Mouse (Mus musculus): Measurements from ENCODE around the gene Qk.

The Qk gene

GRCm38 (mm10) chr17:10251252-10251958 lies 68.2 kb downstream of the Qk start:
- DNase-seq (ENCODE audit: low spot score): no peak

- DNase-seq (ENCODE audit: low spot score): no peak
Measured at GRCm38 (mm10) chr17:10240081-10240480, 79.6 kb downstream of the Qk start.

- DNase-seq (ENCODE audit: low spot score): no peak
Measured at GRCm38 (mm10) chr17:10236595-10236994, 83.1 kb downstream of the Qk start.

GRCm38 (mm10) chr17:10232406-10232805 lies 87.2 kb downstream of the Qk start:
- no peak for DNase-seq (ENCODE audit: low spot score)

GRCm38 (mm10) chr17:10227798-10228538 lies 91.7 kb downstream of the Qk start:
- no peak for DNase-seq (ENCODE audit: low spot score)

- no peak for DNase-seq (ENCODE audit: low spot score)
Measured at GRCm38 (mm10) chr17:10216164-10216563, 103.5 kb downstream of the Qk start.

- peak; percentile 79 for DNase-seq (ENCODE audit: low spot score)
Measured at GRCm38 (mm10) chr17:10209154-10209777, 110.4 kb downstream of the Qk start.

GRCm38 (mm10) chr17:10198662-10199061 lies 121.0 kb downstream of the Qk start:
- no peak for DNase-seq (ENCODE audit: low spot score)

GRCm38 (mm10) chr17:10198231-10198630 lies 121.4 kb downstream of the Qk start:
- DNase-seq (ENCODE audit: low spot score): no peak

- no peak for DNase-seq (ENCODE audit: low spot score)
Measured at GRCm38 (mm10) chr17:10195703-10196102, 124.0 kb downstream of the Qk start.

- no peak for DNase-seq (ENCODE audit: low spot score)
Measured at GRCm38 (mm10) chr17:10190857-10191256, 128.8 kb downstream of the Qk start.

- DNase-seq (ENCODE audit: low spot score): no peak
Measured at GRCm38 (mm10) chr17:10188481-10188880, 131.2 kb downstream of the Qk start.

GRCm38 (mm10) chr17:10187431-10188020 lies 132.1 kb downstream of the Qk start:
- DNase-seq (ENCODE audit: low spot score): no peak

GRCm38 (mm10) chr17:10181761-10182160 lies 137.9 kb downstream of the Qk start:
- DNase-seq (ENCODE audit: low spot score): no peak

GRCm38 (mm10) chr17:10177096-10177495 lies 142.6 kb downstream of the Qk start:
- no peak for DNase-seq (ENCODE audit: low spot score)

- no peak for DNase-seq (ENCODE audit: low spot score)
Measured at GRCm38 (mm10) chr17:10161258-10161657, 158.4 kb downstream of the Qk start.

- no peak for DNase-seq (ENCODE audit: low spot score)
Measured at GRCm38 (mm10) chr17:10160415-10160814, 159.2 kb downstream of the Qk start.

GRCm38 (mm10) chr17:10152808-10153413 lies 166.7 kb downstream of the Qk start:
- DNase-seq (ENCODE audit: low spot score): peak; percentile 14

Measured in embryo, embryonic 10.5 days (tissue).